Mouse (Mus musculus) CD8-positive naive resting alpha-beta T cell, adult 2 months (primary cell): ENCODE results near the gene Rnf10.

ENCODE experiments used
- DNase-seq, 2 experiments: peaks; one replicate each; pipeline ENCODE4 v3.0.0; 2022; ENCODE audit warnings: low read depth in 2 of 2, low spot score in 2 of 2

The Rnf10 gene

DNA sequence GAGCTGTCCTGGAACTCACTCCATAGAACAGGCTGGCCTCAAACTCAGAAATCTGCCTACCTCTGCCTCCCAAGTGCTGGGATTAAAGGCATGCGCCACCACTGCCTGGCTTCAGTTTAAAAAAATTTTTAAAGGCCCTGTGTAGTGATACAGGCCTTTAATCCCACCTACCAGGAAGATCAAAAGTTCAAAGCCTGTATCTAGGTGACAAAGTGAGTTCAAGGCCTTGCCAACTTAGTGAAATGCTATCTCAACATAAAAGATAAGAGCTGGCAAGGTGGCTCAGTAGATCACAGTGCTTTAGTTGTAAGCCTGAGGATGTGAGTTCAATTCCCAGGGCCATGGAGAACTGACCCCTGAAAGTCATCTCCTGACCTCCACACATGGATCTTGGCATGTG is 5.4 kb upstream of the Rnf10 start:
- DNase-seq, result no peak

GRCm38 (mm10) chr5:115275998-115276397 is 3.3 kb upstream of the Rnf10 start:
- DNase-seq, result peak in 1 of 2 experiments; percentile 39

- DNase-seq, result no peak
Measured at GRCm38 (mm10) chr5:115274771-115275170, 2.1 kb upstream of the Rnf10 start.

DNA sequence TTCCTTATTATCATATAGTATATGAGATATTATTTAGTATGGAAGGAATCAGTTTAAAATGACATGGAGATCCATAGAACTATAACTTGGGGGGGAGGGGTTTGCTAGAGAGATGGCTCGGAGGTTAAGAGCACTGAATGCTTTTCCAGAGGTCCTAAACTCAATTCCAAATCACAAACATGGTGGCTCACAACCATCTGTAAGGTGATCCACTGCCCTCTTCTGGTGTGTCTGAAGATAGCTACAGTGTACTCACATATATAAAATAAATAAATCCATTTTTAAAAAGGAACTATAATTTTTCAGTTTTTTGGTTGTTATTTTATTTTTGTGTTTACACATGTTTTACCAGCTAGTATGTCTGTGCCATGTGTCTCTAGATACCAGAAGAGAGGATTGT is 1.7 kb upstream of the Rnf10 start:
- no peak for DNase-seq

DNA sequence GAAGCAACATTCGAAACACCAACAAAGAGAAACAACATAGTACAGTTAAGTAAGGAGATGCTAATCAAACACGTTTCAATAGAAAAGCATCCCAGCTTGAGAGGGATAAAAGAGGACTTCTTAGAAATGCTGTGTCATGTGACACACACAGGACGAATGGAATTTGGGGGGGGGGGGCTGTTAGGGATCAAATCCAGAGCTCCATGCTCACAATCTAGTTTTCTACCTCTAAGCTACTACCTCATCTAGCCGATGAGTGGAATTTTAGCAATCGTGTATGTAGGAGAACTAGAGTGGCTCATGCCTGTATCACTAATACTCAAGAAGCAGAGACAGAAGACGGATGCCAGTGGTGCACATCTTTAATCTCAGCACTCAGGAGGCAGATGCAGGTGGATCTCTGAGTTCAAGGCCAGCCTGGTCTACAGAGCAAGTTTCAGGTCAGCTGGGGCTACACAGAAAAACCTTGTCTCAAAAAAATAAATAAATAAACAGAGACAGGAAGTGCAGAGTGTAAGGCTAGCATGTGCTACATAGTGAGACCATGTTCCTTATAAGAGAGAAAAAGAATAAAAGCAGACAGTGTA is 944 bp upstream of the Rnf10 start:
- no peak for DNase-seq

GRCm38 (mm10) chr5:115271931-115272811 is 527 bp downstream of the Rnf10 start:
- DNase-seq, result peak; percentile 26 to 28

- no peak for DNase-seq
Measured at GRCm38 (mm10) chr5:115269969-115270368, 2.7 kb downstream of the Rnf10 start.

DNA sequence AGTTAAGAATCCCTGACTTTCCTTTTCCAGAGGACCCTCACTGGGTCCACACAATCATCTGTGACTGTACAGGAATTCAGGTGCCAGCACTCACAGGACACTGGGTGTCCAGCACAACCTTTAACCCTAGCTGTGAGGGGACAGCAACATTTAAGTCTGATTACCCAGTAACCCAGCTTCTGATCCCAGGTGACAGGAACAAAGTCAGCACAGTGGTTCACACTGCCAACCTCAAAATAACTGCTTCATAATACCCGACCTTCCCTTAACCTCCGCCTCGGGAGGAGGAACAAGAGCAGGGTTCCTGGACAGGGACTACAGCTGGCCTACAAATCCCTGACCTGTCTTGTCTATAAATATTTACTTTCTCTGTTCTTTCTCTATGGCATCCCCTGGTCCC is 4.4 kb downstream of the Rnf10 start:
- no peak for DNase-seq

- no peak for DNase-seq
Measured at GRCm38 (mm10) chr5:115267469-115268045, 5.1 kb downstream of the Rnf10 start.

GRCm38 (mm10) chr5:115266787-115267468 is 5.8 kb downstream of the Rnf10 start:
- no peak for DNase-seq

GRCm38 (mm10) chr5:115266340-115266739 is 6.4 kb downstream of the Rnf10 start:
- DNase-seq, result no peak

DNA sequence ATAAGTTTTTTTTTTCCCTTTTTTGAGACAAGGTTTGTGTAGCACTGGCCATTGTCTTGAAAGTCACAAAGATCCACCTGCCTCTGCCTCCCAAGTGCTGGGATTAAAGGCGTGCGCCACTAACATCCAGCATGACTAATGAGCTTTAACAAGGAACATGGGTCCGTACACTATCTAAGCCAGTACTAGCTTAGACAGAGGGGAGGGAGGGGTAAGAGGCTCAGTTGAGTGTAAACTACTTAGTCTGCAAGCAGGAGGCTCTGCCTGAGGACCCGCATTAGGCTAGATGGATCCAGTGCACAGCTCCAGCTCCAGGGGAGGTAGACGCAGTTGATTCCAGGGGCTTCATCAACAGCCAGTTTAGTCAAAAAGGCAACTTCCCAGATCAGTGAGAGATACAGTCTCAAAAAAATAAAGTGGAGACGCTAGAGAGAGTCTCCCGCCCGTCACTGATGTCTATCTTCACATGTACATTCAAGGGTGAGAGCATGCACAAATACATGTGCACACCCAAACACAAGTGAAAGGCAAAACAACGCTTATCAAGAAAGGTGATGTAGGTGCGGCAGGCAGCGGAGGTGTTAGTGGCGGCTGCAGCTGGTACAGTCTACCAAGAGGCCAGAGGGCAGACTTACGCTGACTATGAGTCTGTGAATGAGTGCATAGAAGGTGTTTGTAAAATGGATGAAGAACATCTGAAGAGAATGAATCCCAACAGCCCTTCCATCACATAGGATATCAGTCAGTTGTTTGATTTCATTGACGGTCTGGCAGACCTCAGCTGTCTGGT is 10.0 kb downstream of the Rnf10 start:
- no peak for DNase-seq

- DNase-seq, result no peak
Measured at GRCm38 (mm10) chr5:115261880-115262279, 10.8 kb downstream of the Rnf10 start.

GRCm38 (mm10) chr5:115261141-115261540 is 11.6 kb downstream of the Rnf10 start:
- no peak for DNase-seq

DNA sequence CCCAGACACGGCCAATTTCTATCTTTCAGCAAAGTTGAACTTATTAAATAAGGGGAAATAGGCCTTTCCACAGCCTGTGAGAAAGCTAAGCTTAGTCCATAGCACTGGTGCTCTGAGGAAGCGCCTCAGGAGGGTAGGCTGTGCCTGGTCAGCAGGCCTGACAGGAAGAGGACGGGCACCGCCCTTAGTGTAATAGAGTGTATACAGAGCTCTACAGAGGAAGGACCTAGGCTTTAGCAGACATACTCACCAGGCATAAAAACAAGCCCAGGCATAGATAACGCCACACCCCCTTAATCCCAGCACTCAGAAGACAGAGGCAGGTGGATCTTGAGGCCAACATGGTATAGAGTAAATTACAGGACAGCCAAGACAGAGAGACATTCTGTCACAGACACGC is 12.3 kb downstream of the Rnf10 start:
- DNase-seq, result no peak

DNA sequence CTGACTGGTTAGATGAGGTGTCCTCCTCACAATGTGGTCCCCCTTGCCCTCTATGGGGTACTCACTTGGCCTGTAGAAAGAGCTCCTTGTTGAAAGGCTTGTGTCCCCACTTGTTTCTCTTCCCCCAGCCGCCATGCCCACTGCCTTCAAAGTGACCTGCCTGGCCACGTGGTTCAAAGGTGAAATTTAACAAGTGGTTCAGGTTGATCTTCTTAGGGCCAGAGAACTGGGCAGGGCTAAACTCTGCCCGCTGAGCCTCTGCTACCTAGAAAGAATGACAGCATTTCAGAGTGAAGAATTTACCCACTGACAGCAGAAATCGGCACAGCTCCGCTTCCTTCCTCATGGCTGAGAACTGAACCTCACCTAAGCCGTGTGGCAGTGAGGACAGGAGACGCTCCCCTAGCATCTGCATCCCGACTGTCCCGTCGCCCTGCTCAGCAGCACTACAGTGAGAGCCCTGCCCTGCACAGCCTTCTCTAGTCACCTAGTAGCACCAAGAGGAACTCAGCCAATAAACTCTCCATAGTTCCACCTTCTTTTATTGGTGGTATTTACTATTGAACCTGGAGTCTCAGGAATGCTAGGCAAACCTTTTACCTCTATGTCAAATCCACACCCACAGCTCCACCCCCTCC is 15.7 kb downstream of the Rnf10 start:
- no peak for DNase-seq

- no peak for DNase-seq
Measured at GRCm38 (mm10) chr5:115255472-115255871, 17.2 kb downstream of the Rnf10 start.

DNA sequence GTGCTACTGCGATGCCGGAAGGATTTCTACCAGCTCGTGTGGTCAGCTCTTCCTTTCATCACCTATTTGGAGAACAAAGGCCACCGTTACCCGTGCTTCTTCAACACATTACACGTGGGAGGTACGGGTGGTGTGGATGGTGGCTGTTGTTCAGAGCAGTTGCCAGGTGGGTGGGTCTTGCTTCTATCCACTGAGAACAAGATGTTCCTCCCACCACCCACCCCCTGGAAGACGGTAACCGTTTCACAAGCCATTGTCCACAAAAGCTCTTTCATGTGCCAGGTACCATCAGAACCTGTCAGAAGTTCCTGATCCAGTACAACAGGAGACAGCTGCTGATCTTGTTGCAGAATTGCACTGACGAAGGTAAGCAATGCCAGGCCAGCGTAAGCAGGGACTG is 32.5 kb downstream of the Rnf10 start:
- no peak for DNase-seq

GRCm38 (mm10) chr5:115238729-115239195 is 33.9 kb downstream of the Rnf10 start:
- no peak for DNase-seq
